ENCODE assay signal across 8 mouse cellular contexts in genomic region chr19:46395109-46396009, GRCm38 (mm10). TPM values are rescaled to one million over a fixed set of nuclear protein-coding genes. Genes with fewer than 3 reads are reported as not detected.
DNase-seq lines count a peak whose midpoint lies in the region; ATAC-seq and TF ChIP-seq lines count a peak whose summit lies in the region.

Gene Actr1a (minus strand): TSS chr19:46395748.

- peak; percentile 77 for TF ChIP-seq POLR2A in CH12.LX (IDR thresholded peaks at IDR 0.05; ENCODE audit: low read depth, low read length)
- peak; percentile 96 for TF ChIP-seq POLR2A in testis, adult 2 months (IDR thresholded peaks at IDR 0.05; ENCODE audit: control insufficient read depth, low read depth, low read length)

- WGBS in forebrain, embryonic 12.5 days = under 1% methylated on average over 51 of the region's 51 CpGs
- WGBS in heart, postnatal 0 days = under 1% methylated on average over 51 of the region's 51 CpGs
- WGBS in liver, embryonic 16.5 days (ENCODE audit: insufficient replicate concordance) = under 1% methylated on average over 51 of the region's 51 CpGs
- WGBS in neural tube, embryonic 13.5 days = under 1% methylated on average over 51 of the region's 51 CpGs

- no peaks in the 10 kb centered on the region for H3K9me3 ChIP-seq in CH12.LX (replicated peaks; ENCODE audit: low read length)
- H3K9me3 ChIP-seq in forebrain, embryonic 12.5 days = no peaks in the 10 kb centered on the region
- H3K9me3 ChIP-seq in heart, postnatal 0 days (replicated peaks; ENCODE audit: control insufficient read depth, low read length) = no peaks in the 10 kb centered on the region
- H3K9me3 ChIP-seq in liver, embryonic 16.5 days (replicated peaks; ENCODE audit: control insufficient read depth, low read length) = no peaks in the 10 kb centered on the region
- H3K9me3 ChIP-seq in neural tube, embryonic 13.5 days = no peaks in the 10 kb centered on the region

- peaks cover 47% of the 10 kb centered on the region for H3K79me2 ChIP-seq in CH12.LX (replicated peaks; ENCODE audit: control insufficient read depth, extremely low read depth, insufficient read depth, poor library complexity, severe bottlenecking)

- peaks cover 8 to 36% of the 10 kb centered on the region in 2 experiments for H3K4me1 ChIP-seq in CH12.LX (ENCODE audit: control insufficient read depth in 1 of 2, insufficient read depth in 2 of 2)
- H3K4me1 ChIP-seq in forebrain, embryonic 12.5 days = peaks cover 48% of the 10 kb centered on the region
- peaks cover 25% of the 10 kb centered on the region for H3K4me1 ChIP-seq in heart, postnatal 0 days (ENCODE audit: control insufficient read depth, insufficient read depth)
- H3K4me1 ChIP-seq in liver, embryonic 16.5 days (ENCODE audit: control insufficient read depth, low read depth, low read length) = peaks cover 28% of the 10 kb centered on the region
- peaks cover 52% of the 10 kb centered on the region for H3K4me1 ChIP-seq in neural tube, embryonic 13.5 days (replicated peaks)
- H3K4me1 ChIP-seq in testis, adult 2 months (ENCODE audit: control insufficient read depth, insufficient read depth, low read length) = peaks cover 5% of the 10 kb centered on the region; the same call in 1 of the 2 replicates

- peak within 1 kb of the TSS; percentile 57 for H3K27ac ChIP-seq in CH12.LX (ENCODE audit: insufficient read depth, low read depth)
- peak within 1 kb of the TSS; percentile 80 for H3K27ac ChIP-seq in forebrain, embryonic 12.5 days
- peak within 1 kb of the TSS; percentile 85 for H3K27ac ChIP-seq in heart, postnatal 0 days (ENCODE audit: low read depth)
- H3K27ac ChIP-seq in liver, embryonic 16.5 days (ENCODE audit: low read length) = peak within 1 kb of the TSS; percentile 75
- H3K27ac ChIP-seq in neural tube, embryonic 13.5 days (replicated peaks) = peak within 1 kb of the TSS; percentile 83
- peak within 1 kb of the TSS; percentile 99 for H3K27ac ChIP-seq in testis, adult 2 months (ENCODE audit: control insufficient read depth, insufficient read depth, low read depth, low read length)

- no peak for TF ChIP-seq CTCF in CH12.LX (conservative IDR thresholded peaks at IDR 0.05 in 1 of 2, IDR thresholded peaks at IDR 0.05 in 1 of 2; ENCODE audit: low read depth in 2 of 2, low read length in 2 of 2)
- no peak for TF ChIP-seq CTCF in heart, postnatal 0 days (IDR thresholded peaks at IDR 0.05; ENCODE audit: low read depth)
- no peak for TF ChIP-seq CTCF in testis, adult 2 months (IDR thresholded peaks at IDR 0.05; ENCODE audit: control insufficient read depth, insufficient read depth, insufficient replicate concordance, low read depth, low read length)

- H3K36me3 ChIP-seq in CH12.LX (replicated peaks in 1 of 2; ENCODE audit: control insufficient read depth in 1 of 2, insufficient read depth in 1 of 2, low read length in 1 of 2) = peaks cover 3 to 24% of the 10 kb centered on the region in 2 experiments
- H3K36me3 ChIP-seq in forebrain, embryonic 12.5 days (replicated peaks) = 0 out of 2 replicates have a peak, but pooled peaks cover 3% of the 10 kb centered on the region
- peaks cover 4% of the 10 kb centered on the region; the same call in 1 of the 2 replicates for H3K36me3 ChIP-seq in heart, postnatal 0 days (replicated peaks; ENCODE audit: control insufficient read depth, insufficient read depth, low read length)
- H3K36me3 ChIP-seq in liver, embryonic 16.5 days (ENCODE audit: control insufficient read depth, insufficient read depth) = peaks cover 3% of the 10 kb centered on the region; the same call in 1 of the 2 replicates
- H3K36me3 ChIP-seq in neural tube, embryonic 13.5 days = 0 out of 2 replicates have a peak, but pooled peaks cover 7% of the 10 kb centered on the region
- no peaks in the 10 kb centered on the region; the same call in 1 of the 2 replicates for H3K36me3 ChIP-seq in testis, adult 2 months (ENCODE audit: control insufficient read depth, insufficient read depth, low read length)

- DNase-seq in CH12.LX (ENCODE audit: extremely low read depth) = peak; percentile 99
- DNase-seq in c-Kit-positive CD71-positive TER-119-negative erythroid progenitor cells, embryonic 14.5 days (ENCODE audit: low read depth) = peak; percentile 99
- peak; percentile 99 for DNase-seq in heart, postnatal 0 days (ENCODE audit: low spot score)
- DNase-seq in kidney, postnatal 4 days = peak; percentile 98 to 99

- no peak for TF ChIP-seq RAD21 in CH12.LX (IDR thresholded peaks at IDR 0.05; ENCODE audit: low read depth, low read length)

- ATAC-seq in forebrain, embryonic 12.5 days (ENCODE audit: low FRiP score) = peak; percentile 96
- peak; percentile 95 for ATAC-seq in heart, postnatal 0 days (ENCODE audit: insufficient read depth, low read depth)
- peak; percentile 93 for ATAC-seq in liver, embryonic 16.5 days (ENCODE audit: low read depth)
- peak; percentile 96 for ATAC-seq in neural tube, embryonic 13.5 days (ENCODE audit: low read depth)

- H3K27me3 ChIP-seq in CH12.LX (replicated peaks) = no peaks in the 10 kb centered on the region
- H3K27me3 ChIP-seq in forebrain, embryonic 12.5 days = no peaks in the 10 kb centered on the region
- no peaks in the 10 kb centered on the region for H3K27me3 ChIP-seq in heart, postnatal 0 days (ENCODE audit: control insufficient read depth, insufficient read depth, low read length)
- no peaks in the 10 kb centered on the region for H3K27me3 ChIP-seq in liver, embryonic 16.5 days (ENCODE audit: control insufficient read depth, insufficient read depth, low read depth, low read length)
- no peaks in the 10 kb centered on the region for H3K27me3 ChIP-seq in neural tube, embryonic 13.5 days
- no peaks in the 10 kb centered on the region for H3K27me3 ChIP-seq in testis, adult 2 months (ENCODE audit: control insufficient read depth, insufficient read depth, low read length)

- TF ChIP-seq EP300 in CH12.LX (IDR thresholded peaks at IDR 0.05; ENCODE audit: low read length) = no peak
- no peak for TF ChIP-seq EP300 in heart, postnatal 0 days (IDR thresholded peaks at IDR 0.05; ENCODE audit: low read depth)

- in situ Hi-C loops in CH12.LX (cut with MboI; ENCODE audit: low pct_ligation_motif_present, low pct_unique_long_range_greater_than_20kb, low sequenced_read_pairs) = loop anchor here (5.0 to 10.0 kb wide), 2 partner anchors 42 to 189 kb away; no protein-coding TSS in a partner anchor

- dilution Hi-C loops in CH12.LX (cut with MboI; ENCODE audit: extremely low pct_ligation_motif_present, extremely low pct_unique_long_range_greater_than_20kb, low sequenced_read_pairs) = no loop called here

- peak within 1 kb of the TSS; percentile 96 for H3K4me2 ChIP-seq in CH12.LX (ENCODE audit: insufficient read depth, low read depth, poor library complexity, severe bottlenecking)
- H3K4me2 ChIP-seq in forebrain, embryonic 12.5 days = peak within 1 kb of the TSS; percentile 88
- peak within 1 kb of the TSS; percentile 72 for H3K4me2 ChIP-seq in heart, postnatal 0 days (ENCODE audit: low read depth, low read length)
- peak within 1 kb of the TSS; percentile 90 for H3K4me2 ChIP-seq in liver, embryonic 16.5 days (ENCODE audit: low read depth, low read length)
- H3K4me2 ChIP-seq in neural tube, embryonic 13.5 days = peak within 1 kb of the TSS; percentile 99

- peak within 1 kb of the TSS; percentile 85 for H3K9ac ChIP-seq in CH12.LX (ENCODE audit: insufficient read depth, low read depth)
- peak within 1 kb of the TSS; percentile 81 for H3K9ac ChIP-seq in forebrain, embryonic 12.5 days
- peak within 1 kb of the TSS; percentile 82 for H3K9ac ChIP-seq in heart, postnatal 0 days (replicated peaks; ENCODE audit: low read depth, low read length)
- H3K9ac ChIP-seq in liver, embryonic 16.5 days (ENCODE audit: low read depth, low read length) = peak within 1 kb of the TSS; percentile 78
- H3K9ac ChIP-seq in neural tube, embryonic 13.5 days = peak within 1 kb of the TSS; percentile 83

- H3K4me3 ChIP-seq in CH12.LX (replicated peaks in 1 of 3; ENCODE audit: low read depth in 2 of 3, low read length in 2 of 3, poor library complexity in 1 of 3) = peak within 1 kb of the TSS; percentile 83 to 91 (median 89)
- peak within 1 kb of the TSS; percentile 78 for H3K4me3 ChIP-seq in forebrain, embryonic 12.5 days (replicated peaks)
- peak within 1 kb of the TSS; percentile 86 for H3K4me3 ChIP-seq in heart, postnatal 0 days (ENCODE audit: low read depth, low read length)
- peak within 1 kb of the TSS; percentile 76 for H3K4me3 ChIP-seq in liver, embryonic 16.5 days (ENCODE audit: low read depth, low read length)
- peak within 1 kb of the TSS; percentile 90 for H3K4me3 ChIP-seq in neural tube, embryonic 13.5 days
- H3K4me3 ChIP-seq in testis, adult 2 months (ENCODE audit: control insufficient read depth, low read depth, low read length) = peak within 1 kb of the TSS; percentile 99

TF ChIP-seq in CH12.LX, 34 proteins besides CTCF, POLR2A, EP300 and RAD21 (continues in another document):
- TF ChIP-seq USF1 (IDR thresholded peaks at IDR 0.05; ENCODE audit: low read depth, low read length) (no peak), HCFC1 (IDR thresholded peaks at IDR 0.05; ENCODE audit: low read depth, low read length) (peak; percentile 96), NRF1 (IDR thresholded peaks at IDR 0.05; ENCODE audit: low read depth, low read length) (peak; percentile 96), ETS1 (conservative IDR thresholded peaks at IDR 0.05; ENCODE audit: low read depth, low read length) (no peak), CHD1 (IDR thresholded peaks at IDR 0.05; ENCODE audit: low read depth, low read length) (no peak; the same call in 1 of the 2 replicates), RCOR1 (conservative IDR thresholded peaks at IDR 0.05; ENCODE audit: low read depth, low read length) (0 out of 2 replicates have a peak, but pooled peaks have one; percentile 27), MYC (IDR thresholded peaks at IDR 0.05; ENCODE audit: low read depth, low read length) (no peak), IRF4 (IDR thresholded peaks at IDR 0.05; ENCODE audit: low read depth, low read length) (no peak; the same call in 1 of the 2 replicates), ZKSCAN1 (IDR thresholded peaks at IDR 0.05; ENCODE audit: borderline replicate concordance, low read depth, low read length) (no peak), GABPA (IDR thresholded peaks at IDR 0.05; ENCODE audit: insufficient replicate concordance, low read depth, low read length) (peak; percentile 39; the same call in 1 of the 2 replicates), ELF1 (IDR thresholded peaks at IDR 0.05; ENCODE audit: low read depth, low read length) (peak; percentile 88)

RNA-seq across cellular contexts. Expression of gene Actr1a, which starts in this region (rescaled TPM):
- total RNA-seq in CH12.LX (2012; rRNA removed) (75.7 and 87.8 TPM in 2 replicates), CH12.LX (2014; rRNA removed) (69.4 and 70.7 TPM in 2 replicates)
- 84.2 and 88.4 TPM in 2 replicates for polyA plus RNA-seq in CH12.LX (2012; ENCODE audit: insufficient read length, low read depth)
- polyA plus RNA-seq in forebrain, embryonic 12.5 days (2016; fragmentation: Nextera tagmentation; extraction: Ambion mirVana) = 241 and 254 TPM in 2 replicates
- total RNA-seq in heart, postnatal 0 days (2014; rRNA removed; ENCODE audit: low replicate concordance) = 153 and 173 TPM in 2 replicates
- 115 and 118 TPM in 2 replicates for polyA plus RNA-seq in heart, postnatal 0 days (2015; fragmentation: Nextera tagmentation; extraction: Ambion mirVana)
- polyA plus RNA-seq in liver, embryonic 16.5 days (2015; fragmentation: Nextera tagmentation; extraction: Ambion mirVana) = 45.2 and 48.6 TPM in 2 replicates
- polyA plus RNA-seq in neural tube, embryonic 13.5 days (2015; fragmentation: Nextera tagmentation; extraction: Ambion mirVana) = 292 and 297 TPM in 2 replicates
- polyA plus RNA-seq in testis, adult 2 months (2012; rRNA removed) = 179 and 194 TPM in 2 replicates

Comparison
In these comparisons a context has a peak if more than half of its experiments do, and no peak if none do; other contexts are left out.
1. Peak in every context shown above with its lines: DNase-seq, ATAC-seq, H3K4me3 ChIP-seq and H3K27ac ChIP-seq.